Mouse (Mus musculus): Measurements from ENCODE around the gene Rbm5.
A peak's percentile ranks its signal among the peaks of the same experiment; 100 is the strongest.

The Rbm5 gene

DNA sequence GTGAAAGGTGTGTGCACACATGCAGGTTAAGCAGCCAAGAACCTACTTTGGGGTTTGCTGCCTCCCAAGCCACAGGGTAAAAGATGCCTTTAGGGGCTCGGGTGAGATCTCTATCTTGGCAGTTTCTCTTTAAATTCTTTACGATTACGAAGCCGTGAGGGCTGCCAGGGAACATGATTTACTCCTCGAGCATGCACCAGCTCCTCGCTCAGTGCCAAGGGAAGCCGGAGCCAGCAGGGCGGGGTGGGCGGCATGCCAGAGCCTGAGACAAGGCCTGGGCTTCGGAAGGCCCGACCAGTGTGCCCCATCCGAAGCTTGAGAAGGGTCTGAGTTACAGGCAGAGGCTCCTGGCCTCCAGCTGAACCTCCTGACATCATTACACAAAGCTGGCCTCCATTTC lies 69.2 kb downstream of the Rbm5 start:
- no peak for DNase-seq (ENCODE audit: low read depth, low spot score)

DNA sequence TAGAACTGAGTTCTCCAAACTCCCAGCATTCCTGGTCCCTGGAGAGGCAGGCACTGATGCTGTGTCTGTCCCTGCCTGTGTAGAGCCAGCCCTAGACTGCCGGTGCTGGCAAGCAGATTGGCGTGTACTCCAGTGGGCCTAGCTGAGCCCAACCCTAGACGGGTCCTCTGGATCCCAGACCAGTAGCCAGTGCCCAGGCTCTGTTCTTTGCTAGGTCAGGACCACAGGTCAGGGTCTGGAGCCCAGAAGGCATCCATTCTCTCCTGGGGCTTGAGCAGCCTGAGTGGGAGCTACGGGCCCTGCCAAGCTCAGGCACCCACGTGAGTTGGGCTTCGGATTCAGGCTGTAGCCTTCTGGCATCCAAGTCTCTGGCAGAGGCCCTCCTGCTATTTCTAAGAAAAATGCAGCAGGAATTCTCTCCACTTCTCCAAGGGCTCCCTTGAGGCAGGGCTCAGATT lies 70.7 kb downstream of the Rbm5 start:
- no peak for DNase-seq (ENCODE audit: low read depth, low spot score)

DNA sequence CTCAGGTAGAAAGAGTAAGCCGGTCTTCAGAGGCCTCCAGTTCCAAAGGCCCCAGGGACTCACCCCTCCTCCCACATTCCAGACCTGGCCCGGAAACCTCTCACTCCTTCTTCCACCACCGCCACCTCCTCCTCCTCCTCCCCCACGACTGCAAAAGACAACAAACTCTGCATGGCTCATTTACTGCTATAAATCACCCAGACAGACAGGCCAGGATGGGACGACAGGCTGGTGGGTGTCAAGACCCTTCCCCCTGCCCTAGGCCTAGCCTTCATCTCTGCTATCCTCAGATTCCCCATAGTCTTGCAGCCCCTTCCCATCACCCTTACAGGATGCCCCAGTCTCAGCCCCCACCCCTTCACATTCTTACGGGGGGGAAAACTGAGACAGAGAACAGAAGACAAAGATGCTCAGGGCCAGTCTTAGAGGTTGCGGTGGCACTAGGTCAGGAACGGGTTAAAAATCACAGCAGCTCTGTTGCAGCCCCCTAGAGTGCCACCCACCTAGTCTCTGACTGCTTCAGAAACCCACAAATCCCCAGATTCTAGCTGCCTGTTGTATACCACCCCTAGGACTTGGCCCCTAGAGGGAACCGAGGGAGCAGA lies 71.3 kb downstream of the Rbm5 start:
- peak; percentile 83 for DNase-seq (ENCODE audit: low read depth, low spot score)

DNA sequence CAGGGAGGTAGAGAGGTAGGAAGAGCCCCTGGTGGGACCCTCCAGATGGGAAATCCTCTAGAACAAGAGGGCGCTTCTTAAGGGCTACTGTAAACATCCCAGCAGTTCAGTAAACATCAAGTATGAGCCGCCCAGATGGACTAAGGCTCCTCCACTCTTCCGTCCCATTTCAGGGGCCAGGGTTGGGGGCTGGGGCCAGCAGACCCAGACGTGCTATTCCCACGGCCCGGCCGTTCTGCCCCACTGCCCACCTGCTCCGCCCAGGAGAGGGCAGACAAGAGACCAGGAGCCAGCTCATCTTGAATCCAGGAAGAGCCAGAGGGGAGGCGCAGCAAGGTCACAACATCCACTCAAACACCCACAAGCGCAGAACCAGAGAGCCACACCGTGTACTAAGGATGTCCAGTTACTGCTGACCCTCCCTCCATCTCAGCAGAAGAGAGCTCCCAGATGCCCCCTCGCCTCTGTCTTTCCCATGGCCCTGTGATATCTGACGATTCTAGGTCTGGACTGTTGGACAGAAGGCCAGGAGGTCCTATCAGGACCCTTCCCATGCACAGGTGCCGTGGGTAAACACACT lies 72.1 kb downstream of the Rbm5 start:
- DNase-seq (ENCODE audit: low read depth, low spot score): no peak

DNA sequence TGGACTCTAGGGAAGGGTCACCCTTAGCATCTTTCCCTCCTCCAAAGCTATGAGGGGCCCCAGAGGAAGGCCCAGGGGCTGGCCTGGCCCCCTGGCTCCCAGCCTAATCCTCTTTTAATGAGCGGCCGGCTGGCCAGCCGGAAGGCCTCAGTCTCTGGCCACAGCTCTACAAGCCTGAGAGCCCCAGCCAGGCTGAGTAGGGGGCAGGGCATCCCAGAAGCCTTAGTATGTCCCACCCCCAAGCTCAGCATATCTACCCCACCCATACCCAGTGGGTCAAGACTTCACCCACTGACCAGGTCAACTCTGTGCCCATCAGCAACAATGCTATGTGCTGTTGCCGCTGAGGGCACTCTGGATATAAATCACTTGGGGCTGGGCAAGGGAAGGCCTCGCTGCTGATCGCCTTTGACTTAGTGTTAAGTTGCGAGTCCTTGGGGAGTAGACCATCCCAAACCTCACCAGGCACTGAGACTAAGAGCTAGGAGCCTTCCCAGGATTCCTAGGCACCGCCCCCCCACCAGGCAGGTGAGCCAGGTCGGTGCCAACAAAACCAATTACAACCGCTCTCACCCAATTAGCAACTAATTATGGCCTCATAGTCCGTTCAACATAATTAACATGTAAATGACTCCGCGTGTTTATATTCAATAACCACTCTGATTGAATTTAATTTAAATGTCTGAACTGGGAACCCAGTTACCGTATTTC lies 72.8 kb downstream of the Rbm5 start:
- DNase-seq (ENCODE audit: low read depth, low spot score): no peak

DNA sequence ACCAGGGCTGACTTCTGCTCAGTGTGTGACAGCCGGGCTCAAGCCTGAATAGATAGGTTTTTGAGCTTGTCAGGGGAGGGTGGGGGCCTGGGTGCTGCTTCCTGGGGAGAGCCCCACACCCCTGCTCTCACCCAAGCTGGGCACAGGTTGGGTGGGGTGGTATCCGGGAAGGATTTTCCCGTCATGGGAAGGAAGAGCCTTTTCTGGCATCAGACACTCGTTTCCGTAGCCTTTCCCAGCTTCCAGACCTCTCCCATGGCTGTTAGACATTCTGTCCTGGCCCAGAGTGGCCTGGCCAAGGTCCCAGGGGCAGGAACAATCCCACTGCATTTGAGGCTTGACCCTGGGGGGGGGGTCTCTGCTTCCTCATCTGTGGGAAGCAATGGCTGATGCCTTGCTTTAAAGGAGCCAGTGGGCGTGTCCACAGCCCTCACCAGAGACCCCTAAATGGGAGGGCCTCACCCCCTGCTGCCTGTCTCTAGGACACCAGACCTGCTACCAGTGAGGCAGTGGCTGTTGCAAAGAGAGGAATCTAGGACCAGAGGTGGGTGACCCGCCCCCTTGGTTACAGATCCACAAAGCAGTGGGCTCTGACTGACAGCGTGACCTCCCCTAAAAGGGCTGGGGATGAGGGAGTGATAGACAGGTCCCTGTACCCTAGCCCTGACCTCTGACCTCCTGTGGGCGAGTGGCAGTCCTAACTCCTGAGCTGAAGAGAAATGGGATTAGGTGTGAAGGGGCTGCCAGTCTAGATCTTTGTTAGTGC lies 73.8 kb downstream of the Rbm5 start:
- DNase-seq (ENCODE audit: low read depth, low spot score): no peak

DNA sequence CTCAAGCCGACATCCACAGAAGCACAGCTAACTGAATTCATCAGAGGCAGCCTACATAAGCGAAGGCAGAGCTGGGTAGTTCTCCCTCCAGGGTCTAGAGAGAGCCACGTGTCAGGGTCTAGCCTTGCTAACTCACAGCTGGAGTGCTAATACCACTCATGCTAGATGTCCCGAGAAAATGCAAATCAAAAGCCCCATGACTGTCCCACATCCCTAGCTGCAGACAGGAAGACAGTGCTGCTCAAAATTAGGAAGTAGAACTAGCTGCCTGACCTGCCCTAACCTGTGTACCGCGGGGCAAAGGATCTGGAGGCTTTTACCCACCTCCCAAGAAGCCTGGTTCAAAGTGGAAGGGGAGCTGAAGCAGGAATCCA lies 74.7 kb downstream of the Rbm5 start:
- DNase-seq (ENCODE audit: low read depth, low spot score): no peak

DNA sequence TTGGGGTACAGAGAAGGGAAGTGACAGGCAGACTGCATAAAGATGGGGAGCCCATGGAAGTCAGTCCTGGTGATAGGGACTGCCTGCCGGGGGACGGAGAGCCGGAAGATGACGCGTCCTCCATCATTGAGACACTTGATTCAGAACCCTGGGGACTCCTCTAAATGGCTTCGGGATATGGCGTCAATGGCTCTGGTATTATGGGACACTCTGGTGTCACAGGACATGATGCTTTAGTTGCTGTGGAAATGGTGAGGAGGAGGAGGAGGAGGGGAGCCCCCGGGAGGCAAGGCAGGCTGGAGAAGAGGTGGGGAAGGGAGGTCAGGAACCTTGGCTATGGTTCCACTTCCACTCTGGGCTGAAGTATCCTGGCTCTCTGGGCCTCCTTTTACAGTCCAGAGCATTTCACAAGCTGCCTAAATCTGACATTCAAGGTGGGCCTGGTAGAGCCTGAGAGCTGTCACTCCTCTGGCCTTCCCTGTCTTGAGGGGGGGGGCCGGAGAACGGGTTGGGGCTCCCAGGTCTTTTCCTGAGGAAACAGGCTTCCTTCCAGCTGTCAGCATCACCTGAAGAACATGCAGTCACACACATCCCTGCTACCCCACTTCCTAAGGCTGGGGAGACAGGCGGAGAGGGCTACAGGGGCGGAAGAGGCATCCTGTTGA lies 75.2 kb downstream of the Rbm5 start:
- DNase-seq (ENCODE audit: low read depth, low spot score): no peak

DNA sequence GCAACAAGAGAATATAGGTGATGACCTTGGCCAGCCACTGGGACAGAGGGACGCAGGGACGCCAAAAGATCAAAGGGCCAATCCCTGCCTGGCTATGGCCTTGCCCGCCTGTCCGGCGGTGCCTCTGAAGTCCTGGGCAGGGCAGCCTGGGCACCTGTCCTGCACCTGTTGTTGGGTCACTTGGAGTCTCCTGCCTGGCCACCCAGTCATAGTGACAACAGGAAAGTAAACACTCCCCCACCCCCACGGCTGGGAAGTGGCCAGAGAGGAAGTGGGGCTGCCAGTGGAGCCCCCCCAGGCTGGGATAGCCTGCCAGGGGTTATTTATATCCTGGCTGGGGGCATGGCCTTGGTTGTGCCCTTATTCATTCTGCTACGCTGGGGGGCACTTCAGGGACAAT lies 76.2 kb downstream of the Rbm5 start:
- DNase-seq (ENCODE audit: low read depth, low spot score): no peak

DNA sequence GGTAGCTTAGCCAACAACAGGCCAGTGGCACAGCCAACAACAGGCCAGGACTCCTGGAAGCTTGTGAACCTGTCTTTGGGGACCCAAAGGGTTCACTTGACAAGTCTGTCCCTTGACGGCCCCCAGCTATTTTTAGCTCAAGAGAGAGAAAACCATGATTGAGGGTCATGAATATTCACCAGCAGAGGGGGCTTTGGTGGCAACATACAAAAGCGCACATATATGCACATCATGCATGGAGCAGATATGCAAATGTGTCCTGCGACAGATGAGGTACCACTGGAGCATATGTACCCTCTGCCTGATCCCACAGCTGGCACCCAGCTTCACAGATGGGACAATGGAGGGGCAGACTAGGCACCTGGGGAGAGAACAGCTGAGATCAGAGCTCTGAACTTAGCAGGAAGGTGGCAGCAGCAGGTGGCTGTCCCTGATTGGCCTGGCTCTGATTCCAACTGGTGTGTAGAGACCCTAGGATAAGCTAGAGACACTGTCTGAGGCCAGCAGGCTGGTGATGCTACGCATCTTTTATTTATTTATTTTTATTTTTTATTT lies 77.3 kb downstream of the Rbm5 start:
- DNase-seq (ENCODE audit: low read depth, low spot score): no peak

DNA sequence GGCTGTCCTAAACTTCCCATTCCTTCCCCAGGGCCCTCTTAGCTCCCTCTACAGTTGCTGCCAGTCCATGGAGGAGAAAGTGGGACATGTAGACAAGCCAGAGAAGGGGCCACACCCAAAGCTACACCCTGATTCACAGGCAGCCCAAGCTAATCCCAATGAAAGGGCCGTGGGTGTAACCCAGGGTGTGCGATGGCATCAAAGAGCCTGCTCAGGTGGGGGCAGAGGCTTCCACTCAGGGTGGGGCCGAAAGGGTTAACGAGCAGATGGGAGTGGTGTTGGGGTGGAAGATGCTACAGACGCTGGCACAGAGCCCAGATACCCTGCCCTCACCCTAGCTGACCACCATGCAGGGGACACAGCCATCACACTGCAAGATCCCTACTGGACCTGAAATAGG lies 78.0 kb downstream of the Rbm5 start:
- no peak for DNase-seq (ENCODE audit: low read depth, low spot score)

DNA sequence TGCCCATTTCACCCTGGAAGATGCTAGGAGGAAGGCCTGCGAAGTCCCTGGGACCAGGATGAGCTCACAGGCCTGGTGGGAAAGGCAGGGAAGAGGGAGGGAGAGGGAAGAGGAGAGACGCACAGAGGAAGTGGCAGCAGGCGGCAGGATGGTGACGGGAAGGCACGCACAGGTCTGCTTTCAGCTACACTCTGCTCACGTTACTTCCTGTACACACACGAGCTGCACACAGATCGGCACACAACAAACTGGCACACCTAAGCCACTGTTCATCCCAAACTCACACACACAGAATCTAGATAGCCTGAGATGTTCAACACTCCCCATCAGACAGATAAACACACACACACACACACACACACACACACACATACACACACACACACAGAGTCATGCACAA lies 80.4 kb downstream of the Rbm5 start:
- DNase-seq (ENCODE audit: low read depth, low spot score): no peak

Data from mesoderm, embryonic 11.5 days (tissue).